Mouse (Mus musculus) kidney, embryonic 16.5 days (tissue): ENCODE data around the gene Ube2g2. TPM values are rescaled to one million over a fixed set of nuclear protein-coding genes. Genes with fewer than 3 reads are reported as not detected.

Source experiments
- ATAC-seq: fragments of 200-750 bp; cut with Nextera tagmentation; 2 replicates; pipeline ENCODE4 v1.8.0; 2017; ENCODE audit warnings: moderate TSS enrichment; ENCODE audit not compliant: low FRiP score, low TSS enrichment
- H3K27ac ChIP-seq: fragments of 300-500 bp; sonication (generic); 2 replicates; pipeline ENCODE4 v1.5.1; 2014; ENCODE audit warnings: low read length
- H3K27me3 ChIP-seq: fragments of 300-500 bp; sonication (generic); 2 replicates; pipeline ENCODE4 v1.6.1; 2014; ENCODE audit warnings: low read length, control low read depth, mixed read lengths; ENCODE audit not compliant: insufficient read depth
- H3K36me3 ChIP-seq: fragments of 300-500 bp; sonication (generic); 2 replicates; pipeline ENCODE4 v1.6.1; 2014; ENCODE audit warnings: low read length, control low read depth, mixed read lengths; ENCODE audit not compliant: insufficient read depth
- H3K4me1 ChIP-seq: fragments of 300-500 bp; sonication (generic); 2 replicates; pipeline ENCODE4 v1.6.1; 2014; ENCODE audit warnings: low read length, control low read depth, mixed read lengths; ENCODE audit not compliant: insufficient read depth
- H3K4me2 ChIP-seq: fragments of 300-500 bp; sonication (generic); replicated peaks from 2 replicates; pipeline ENCODE4 v1.6.1; 2014; ENCODE audit warnings: low read depth, low read length
- H3K4me3 ChIP-seq: fragments of 300-500 bp; sonication (generic); 2 replicates; pipeline ENCODE4 v1.5.1; 2014; ENCODE audit warnings: mild to moderate bottlenecking, low read length
- H3K9ac ChIP-seq: fragments of 300-500 bp; sonication (generic); replicated peaks from 2 replicates; pipeline ENCODE4 v1.6.1; 2014; ENCODE audit warnings: low read length
- H3K9me3 ChIP-seq: fragments of 300-500 bp; sonication (generic); 2 replicates; pipeline ENCODE4 v1.6.1; 2016; ENCODE audit warnings: low read length, control low read depth
- WGBS: fragments of 180-500 bp; shearing (Covaris S2); extraction: QIAGEN DNeasy Blood & Tissue Kit; methylation state at CpG from one replicate; pipeline ENCODE4 v1.1.7; 2014; 5-methylcytosine and 5-hydroxymethylcytosine counted together
- polyA plus RNA-seq: library from polyadenylated mRNA; unstranded; fragments of >200 nt; fragmentation: Nextera tagmentation; extraction: Ambion mirVana; gene quantifications from 2 replicates; pipeline ENCODE4 v1.2.1, GENCODE M21; 2015

The Ube2g2 gene
- 78.8 and 90.2 TPM in 2 replicates for polyA plus RNA-seq

DNA sequence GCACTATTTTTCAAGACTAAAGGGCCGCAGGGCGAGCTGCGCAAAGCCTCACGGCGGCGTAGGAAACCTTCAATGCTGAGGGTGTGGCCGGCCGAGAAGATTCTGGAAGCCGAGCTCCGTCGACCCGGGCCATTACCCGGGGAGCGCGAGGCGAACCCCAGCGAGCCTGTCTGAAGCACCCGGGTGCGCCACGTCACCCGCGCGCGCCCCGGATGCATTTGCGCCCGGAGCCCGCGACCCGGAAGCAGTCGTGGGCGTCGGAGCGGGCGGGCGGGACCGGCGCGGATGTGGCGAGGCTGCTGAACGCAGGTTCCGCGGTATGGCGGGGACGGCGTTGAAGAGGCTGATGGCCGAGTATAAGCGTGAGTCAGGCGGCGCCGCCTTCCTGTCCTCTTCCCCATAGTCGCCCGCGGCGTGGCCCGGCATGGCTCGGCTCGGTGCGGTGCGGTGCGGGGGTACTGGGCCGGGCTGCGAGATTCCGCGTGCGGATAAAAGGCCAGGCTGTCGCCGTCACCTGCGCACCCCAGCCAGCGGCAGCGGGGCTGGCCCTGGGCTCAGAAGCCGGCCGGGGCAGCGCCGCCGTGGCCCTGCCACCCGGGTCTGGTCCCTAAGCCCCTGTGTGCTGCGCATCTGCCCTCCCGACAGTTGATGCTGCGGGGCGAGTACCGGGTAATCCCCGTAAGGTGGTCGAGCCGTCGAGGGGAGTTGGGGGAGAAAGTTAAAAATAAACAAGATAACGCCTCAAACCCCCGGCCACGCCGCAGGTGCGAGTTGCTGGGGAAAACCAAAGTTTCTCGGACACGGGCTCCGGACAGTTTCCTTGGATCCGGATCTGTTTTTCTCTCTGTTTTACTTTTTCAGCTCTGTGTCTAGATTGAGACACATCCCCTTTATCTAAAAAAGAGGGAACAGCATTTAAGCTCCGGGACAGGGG, at the start of gene Ube2g2:
Ube2g2 (plus strand) TSS at position 221 of the 934 bp plus-strand sequence.
- H3K9me3 ChIP-seq = no peaks in the 10 kb centered on the region
- peak within 1 kb of the TSS; percentile 98 for H3K4me3 ChIP-seq
- ATAC-seq = peak; percentile 93
- peak within 1 kb of the TSS; percentile 83 for H3K4me2 ChIP-seq
- peak within 1 kb of the TSS; percentile 97 for H3K9ac ChIP-seq
- peak within 1 kb of the TSS; percentile 96 for H3K27ac ChIP-seq
- under 1% methylated on average over 90 of the region's 96 CpGs for WGBS
- H3K36me3 ChIP-seq = peaks cover 12% of the 10 kb centered on the region; the same call in 1 of the 2 replicates
- H3K27me3 ChIP-seq = no peaks in the 10 kb centered on the region
- H3K4me1 ChIP-seq = peaks cover 29% of the 10 kb centered on the region

DNA sequence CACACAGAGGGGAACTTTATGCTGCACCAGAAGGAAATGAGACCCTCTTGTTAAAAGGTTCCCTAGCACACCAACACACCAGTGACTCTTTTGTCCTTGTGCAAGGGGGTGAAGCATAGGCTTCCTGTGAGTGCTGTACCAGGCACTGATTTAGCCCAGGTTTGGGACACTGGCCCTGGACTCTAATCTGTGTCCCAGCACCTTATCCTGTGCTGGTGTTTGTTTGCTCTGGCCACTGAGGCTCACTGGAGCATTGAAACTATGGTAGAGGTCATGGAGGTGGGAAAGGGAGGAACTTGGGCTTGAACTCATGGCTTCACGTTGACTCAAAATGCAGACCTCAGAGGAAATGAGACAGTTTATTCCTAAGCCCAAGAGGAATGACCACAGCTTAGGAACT, 48.9 kb upstream of the Ube2g2 start:
- no peaks in the 10 kb centered on the region for H3K27me3 ChIP-seq
- no peak for ATAC-seq
- H3K4me3 ChIP-seq = no peak overlapping the region
- H3K36me3 ChIP-seq = no peaks in the 10 kb centered on the region
- 33% methylated on average over 1 of the region's 1 CpGs for WGBS
- no peak overlapping the region for H3K9ac ChIP-seq
- H3K4me1 ChIP-seq = peaks cover 4% of the 10 kb centered on the region; the same call in 1 of the 2 replicates
- H3K27ac ChIP-seq = no peak overlapping the region
- no peaks in the 10 kb centered on the region for H3K9me3 ChIP-seq
- no peak overlapping the region for H3K4me2 ChIP-seq

DNA sequence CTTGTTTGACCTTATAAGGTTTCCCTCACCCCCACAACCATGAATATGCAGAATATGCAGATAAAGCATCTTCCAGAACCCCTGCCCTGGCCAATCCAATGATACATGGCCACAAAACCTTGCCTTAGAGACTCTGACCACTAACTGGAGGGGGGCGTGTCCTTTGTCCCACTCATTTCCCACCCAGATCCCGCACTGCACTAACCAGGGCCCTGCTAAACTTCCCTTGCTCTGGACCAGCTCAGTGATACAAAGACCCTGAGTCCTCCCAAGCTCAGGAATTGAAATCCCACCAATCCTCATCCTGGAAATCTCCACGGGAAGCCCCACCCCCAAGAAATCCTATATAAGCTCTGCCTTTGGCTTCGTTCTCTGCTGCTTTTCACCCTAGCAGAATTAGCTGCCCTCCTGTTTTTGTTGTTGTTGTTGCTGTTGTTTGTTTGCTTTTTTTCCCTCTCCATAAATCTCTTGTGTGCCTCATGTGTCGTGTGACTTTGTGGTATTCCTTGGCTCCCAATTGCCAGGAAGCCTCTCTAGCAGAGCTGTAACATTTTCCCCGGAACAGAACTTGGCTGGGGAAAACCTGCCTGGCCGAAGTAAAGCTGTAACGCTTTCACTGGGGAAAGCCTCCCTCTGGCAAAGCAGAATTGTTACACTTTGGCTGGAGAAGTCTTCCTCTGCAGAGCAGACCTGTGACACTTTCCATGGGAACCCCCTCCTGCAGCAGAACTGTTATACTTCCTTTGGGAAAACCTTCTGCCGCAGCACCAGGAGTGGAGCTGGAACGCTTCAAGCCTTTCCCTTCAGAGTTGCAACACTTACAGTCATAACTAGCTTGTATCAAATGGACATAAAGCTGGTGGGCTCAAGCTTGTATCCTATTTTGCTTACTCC, 41.8 kb upstream of the Ube2g2 start:
- Histone ChIP-seq H3K9ac (no peak overlapping the region), H3K4me2 (no peak overlapping the region), H3K4me3 (no peak overlapping the region), H3K27ac (no peak overlapping the region), H3K4me1 (peaks cover 24% of the 10 kb centered on the region), H3K36me3 (no peaks in the 10 kb centered on the region), H3K9me3 (no peaks in the 10 kb centered on the region), H3K27me3 (no peaks in the 10 kb centered on the region)
- ATAC-seq = no peak
- 59% methylated on average over 10 of the region's 10 CpGs for WGBS

DNA sequence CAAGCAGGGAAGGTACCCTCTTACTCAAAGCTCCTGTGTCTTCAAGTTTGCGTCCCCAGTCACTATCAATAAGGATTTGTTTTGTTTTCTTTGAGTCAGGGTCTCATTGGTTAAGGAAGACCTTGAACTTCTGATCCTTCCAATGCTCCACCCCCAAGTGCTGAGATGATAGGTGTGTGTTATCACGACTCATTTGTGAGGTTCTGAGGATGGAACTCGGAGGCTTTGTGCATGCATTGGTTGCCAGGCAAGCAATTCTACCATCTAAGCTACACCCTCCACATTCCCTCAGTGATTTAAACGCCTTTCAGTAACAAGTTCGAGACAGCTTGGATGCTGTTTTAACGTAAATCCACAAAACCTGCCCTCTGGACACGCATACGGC, 41.1 kb upstream of the Ube2g2 start:
- H3K27me3 ChIP-seq = no peaks in the 10 kb centered on the region
- H3K36me3 ChIP-seq = no peaks in the 10 kb centered on the region
- H3K4me3 ChIP-seq = peak overlapping the region; percentile 94
- H3K9me3 ChIP-seq = no peaks in the 10 kb centered on the region
- 11% methylated on average over 8 of the region's 8 CpGs for WGBS
- peak overlapping the region; percentile 86 for H3K27ac ChIP-seq
- peak; percentile 7; the same call in 1 of the 2 replicates for ATAC-seq
- H3K9ac ChIP-seq = peak overlapping the region; percentile 80
- peak overlapping the region; percentile 81 for H3K4me2 ChIP-seq
- H3K4me1 ChIP-seq = peaks cover 24% of the 10 kb centered on the region

DNA sequence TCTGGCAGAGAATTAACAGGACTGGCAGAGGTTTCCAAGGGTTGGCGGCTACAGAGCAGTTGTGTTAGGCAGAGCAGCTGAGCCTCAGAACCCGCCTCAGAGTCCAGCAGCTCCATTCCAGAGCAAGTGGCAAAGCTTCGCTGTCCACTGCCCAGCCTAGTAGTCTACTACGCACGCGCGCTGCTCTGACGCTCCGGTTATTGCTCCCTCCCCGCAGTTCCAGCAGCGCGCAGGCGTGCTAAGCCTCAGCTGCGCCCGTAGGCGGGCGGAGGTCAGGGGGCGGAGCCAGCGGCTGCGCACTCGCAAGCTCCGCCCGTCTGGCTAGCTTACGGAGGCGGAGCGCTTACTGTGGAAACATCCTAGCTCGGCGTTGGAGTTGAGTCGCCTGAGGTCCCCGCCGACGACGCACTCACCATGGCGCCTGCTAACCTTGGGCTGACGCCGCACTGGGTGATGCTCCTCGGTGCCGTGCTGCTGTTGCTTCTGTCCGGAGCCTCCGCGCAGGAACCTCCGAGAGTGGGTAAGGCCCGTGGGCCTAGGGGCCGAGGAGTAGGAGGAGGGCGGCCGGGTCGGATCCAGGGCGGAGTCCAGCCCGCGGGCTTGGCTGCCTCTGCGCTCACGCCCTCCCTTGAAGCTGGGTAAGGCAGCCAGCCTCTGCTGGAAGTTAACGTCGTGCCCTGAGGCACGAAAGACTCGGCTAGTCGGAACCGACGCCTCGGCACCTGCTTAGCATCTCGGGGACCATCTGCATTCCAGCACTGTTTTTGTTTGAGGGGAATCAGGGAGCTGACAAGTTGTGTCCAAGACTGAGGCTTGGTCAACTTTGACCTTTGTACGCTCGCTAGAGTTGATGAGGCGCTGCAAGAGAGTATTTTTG, 40.4 kb upstream of the Ube2g2 start, which contains the start of gene Pttg1ip:
Pttg1ip (plus strand) TSS at position 313 of the 877 bp plus-strand sequence.
- Histone ChIP-seq H3K4me3 (peak within 1 kb of the TSS; percentile 94), H3K9me3 (no peaks in the 10 kb centered on the region), H3K9ac (peak within 1 kb of the TSS; percentile 88), H3K27me3 (no peaks in the 10 kb centered on the region), H3K36me3 (no peaks in the 10 kb centered on the region), H3K27ac (peak within 1 kb of the TSS; percentile 98), H3K4me2 (peak within 1 kb of the TSS; percentile 95), H3K4me1 (peaks cover 24% of the 10 kb centered on the region)
- under 1% methylated on average over 64 of the region's 64 CpGs for WGBS
- ATAC-seq = peak; percentile 98

DNA sequence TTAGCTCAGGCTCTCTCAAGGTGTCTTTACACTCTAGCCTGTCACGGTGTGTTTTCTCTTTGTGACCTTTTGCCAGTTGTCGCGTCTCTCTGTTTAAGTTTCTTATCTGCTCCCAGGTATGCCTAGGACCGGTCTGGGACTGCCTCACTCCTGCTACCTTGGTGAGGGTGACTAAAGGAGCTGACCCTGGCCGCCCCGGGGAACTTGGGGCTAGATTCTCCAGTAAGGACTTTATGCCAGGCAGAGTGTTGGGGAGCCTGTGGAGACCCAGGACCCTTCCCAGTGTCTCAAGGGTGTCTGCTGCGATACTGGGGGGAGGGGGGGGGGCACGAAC, 39.8 kb upstream of the Ube2g2 start:
- Histone ChIP-seq H3K9me3 (no peaks in the 10 kb centered on the region), H3K27ac (peak overlapping the region; percentile 98), H3K4me2 (peak overlapping the region; percentile 95), H3K36me3 (no peaks in the 10 kb centered on the region), H3K9ac (peak overlapping the region; percentile 88), H3K4me1 (peaks cover 24% of the 10 kb centered on the region), H3K4me3 (peak overlapping the region; percentile 94), H3K27me3 (no peaks in the 10 kb centered on the region)
- WGBS = under 1% methylated on average over 8 of the region's 8 CpGs
- peak; percentile 9 for ATAC-seq

DNA sequence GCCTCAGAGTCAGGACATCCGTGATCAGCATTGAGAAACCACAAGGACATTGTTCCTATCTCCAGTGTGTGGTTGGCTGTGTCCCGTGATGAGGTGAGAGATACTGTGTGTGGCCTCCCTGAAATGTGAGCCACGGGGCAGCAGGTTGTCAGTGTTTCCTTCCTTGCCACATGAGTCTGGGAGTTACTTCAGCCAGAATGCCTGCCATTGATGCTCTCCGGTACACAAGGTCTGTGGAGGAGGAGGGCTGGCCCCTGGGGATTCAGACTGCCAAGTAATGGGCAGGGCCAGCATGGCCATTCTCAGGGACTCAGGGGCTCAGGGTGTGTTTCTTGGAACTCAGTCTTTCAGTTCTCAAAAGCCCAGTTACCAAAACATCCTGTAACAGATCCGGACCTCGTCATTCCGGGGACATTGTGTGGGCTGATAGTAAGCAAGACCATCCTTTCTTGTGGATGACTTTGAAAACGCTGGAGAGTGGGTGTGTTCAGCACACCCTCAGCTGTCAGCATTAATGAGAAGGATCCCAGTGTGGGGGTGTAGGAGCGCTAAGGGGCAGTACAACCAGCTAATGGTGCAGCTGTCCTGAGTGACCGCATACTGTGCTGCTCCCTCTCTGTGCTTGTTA, 38.2 kb upstream of the Ube2g2 start:
- Histone ChIP-seq H3K4me1 (peaks cover 33% of the 10 kb centered on the region), H3K27me3 (no peaks in the 10 kb centered on the region), H3K9ac (no peak overlapping the region), H3K36me3 (peaks cover 3% of the 10 kb centered on the region; the same call in 1 of the 2 replicates), H3K4me2 (peak overlapping the region; percentile 13), H3K4me3 (no peak overlapping the region), H3K27ac (0 out of 2 replicates have a peak overlapping the region, but pooled peaks have one; percentile 3), H3K9me3 (no peaks in the 10 kb centered on the region)
- ATAC-seq = no peak
- 47% methylated on average over 10 of the region's 10 CpGs for whole genome bisulfite sequencing

DNA sequence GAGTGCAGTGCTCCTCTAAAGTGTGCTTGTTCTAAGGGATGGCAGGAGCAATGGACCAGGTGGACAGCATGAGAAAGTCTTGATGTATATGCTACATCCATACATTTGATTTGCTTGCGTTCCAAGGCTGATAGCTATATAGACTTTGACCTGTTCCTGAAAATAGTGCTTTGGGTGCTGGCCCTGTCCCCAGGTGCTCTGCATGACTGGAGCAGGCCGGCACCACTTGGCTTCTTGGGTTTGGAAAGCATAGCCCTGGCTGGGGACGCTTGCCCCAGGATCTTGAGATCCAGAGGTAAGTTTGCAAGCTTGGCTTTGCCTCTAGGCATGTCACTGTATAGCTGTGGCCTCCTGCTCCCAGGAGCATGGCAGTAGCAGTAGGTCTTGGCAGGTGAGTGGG, 35.4 kb upstream of the Ube2g2 start:
- no peaks in the 10 kb centered on the region for H3K9me3 ChIP-seq
- H3K27me3 ChIP-seq = no peaks in the 10 kb centered on the region
- H3K36me3 ChIP-seq = peaks cover 3% of the 10 kb centered on the region; the same call in 1 of the 2 replicates
- H3K27ac ChIP-seq = no peak overlapping the region
- H3K4me3 ChIP-seq = no peak overlapping the region
- 91% methylated on average over 3 of the region's 3 CpGs for WGBS
- no peak for ATAC-seq
- peaks cover 39% of the 10 kb centered on the region for H3K4me1 ChIP-seq
- no peak overlapping the region for H3K9ac ChIP-seq
- H3K4me2 ChIP-seq = no peak overlapping the region
